ENCODE assay signal across 1 mouse cellular context in the genomic region with DNA sequence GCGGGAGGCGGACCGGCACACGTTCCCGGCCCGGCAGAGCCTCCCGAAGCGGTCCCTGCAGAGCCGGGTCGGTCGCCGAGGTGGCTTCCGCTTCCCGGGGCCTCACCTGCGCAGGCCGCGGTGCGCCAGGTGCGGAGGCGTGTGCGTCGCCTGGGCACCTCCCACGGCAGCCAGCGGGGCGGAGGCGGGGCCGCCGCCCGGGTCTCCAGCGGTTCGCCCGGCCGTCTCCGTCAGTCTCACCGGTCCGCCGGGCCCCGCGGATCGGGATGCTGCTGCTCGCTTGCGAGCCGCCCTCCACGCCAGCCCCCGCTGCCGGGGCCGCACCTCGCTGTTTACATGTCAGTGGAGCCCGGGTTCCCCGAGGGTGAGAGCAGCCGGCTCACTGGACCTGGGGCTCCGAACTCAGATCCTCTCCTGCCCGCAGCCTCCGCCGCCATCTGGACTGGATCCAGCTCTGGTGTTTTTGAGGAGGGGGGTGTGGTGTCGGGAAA.
TF ChIP-seq lines count a peak whose summit lies in the region.

No protein-coding gene starts in this region.

TF ChIP-seq in C2C12, 6 proteins besides CTCF, POLR2A, EP300 and RAD21:
- TF ChIP-seq FOSL1 (IDR thresholded peaks at IDR 0.05; ENCODE audit: insufficient read depth, low read length, poor library complexity, severe bottlenecking) (no peak), MYOG (IDR thresholded peaks at IDR 0.05; ENCODE audit: control insufficient read depth, extremely low read depth, insufficient read length) (no peak), CEBPB (IDR thresholded peaks at IDR 0.05; ENCODE audit: low read depth) (no peak), MYOD1 (IDR thresholded peaks at IDR 0.05; ENCODE audit: control insufficient read depth, insufficient read length, low read depth) (no peak), MAX (IDR thresholded peaks at IDR 0.05) (no peak), USF1 (IDR thresholded peaks at IDR 0.05; ENCODE audit: low read depth) (no peak)
TF ChIP-seq in C2C12: peak in this region for 0.
